Mouse (Mus musculus) cerebellum, postnatal 4 days (tissue): ENCODE data around the gene Dpp10.
A peak's percentile ranks its signal among the peaks of the same experiment; 100 is the strongest.

Experiments used
- DNase-seq, 2 experiments: peaks; one replicate each; pipeline ENCODE4 v3.0.0; 2022; ENCODE audit warnings: low spot score in 2 of 2, mixed read lengths in 1 of 2

The Dpp10 gene

GRCm38 (mm10) chr1:124044925-124045640, at the start of gene Dpp10:
TSS of gene Dpp10 (minus strand) at chr1:124045559.
- DNase-seq, result peak; percentile 20 to 25

GRCm38 (mm10) chr1:124048544-124048943, 3.2 kb upstream of the Dpp10 start:
- DNase-seq, result no peak

- DNase-seq, result peak; percentile 35 to 46
Measured at GRCm38 (mm10) chr1:124045761-124046300, 472 bp upstream of the Dpp10 start.

- DNase-seq, result no peak
Measured at GRCm38 (mm10) chr1:124044161-124044560, 1.2 kb downstream of the Dpp10 start.

GRCm38 (mm10) chr1:124043421-124043820, 1.9 kb downstream of the Dpp10 start:
- DNase-seq, result no peak

- DNase-seq, result peak in 1 of 2 experiments; percentile 36
Measured at GRCm38 (mm10) chr1:124041559-124041958, 3.8 kb downstream of the Dpp10 start.

- no peak for DNase-seq
Measured at GRCm38 (mm10) chr1:124035306-124035990, 9.9 kb downstream of the Dpp10 start.

GRCm38 (mm10) chr1:124032677-124033076, 12.7 kb downstream of the Dpp10 start:
- no peak for DNase-seq

GRCm38 (mm10) chr1:124031968-124032367, 13.4 kb downstream of the Dpp10 start:
- no peak for DNase-seq

- no peak for DNase-seq
Measured at GRCm38 (mm10) chr1:124002797-124003196, 42.6 kb downstream of the Dpp10 start.

- DNase-seq, result no peak
Measured at GRCm38 (mm10) chr1:123995780-123996179, 49.6 kb downstream of the Dpp10 start.

- DNase-seq, result no peak
Measured at GRCm38 (mm10) chr1:123985324-123986024, 59.9 kb downstream of the Dpp10 start.

- no peak for DNase-seq
Measured at GRCm38 (mm10) chr1:123978597-123978996, 66.8 kb downstream of the Dpp10 start.

GRCm38 (mm10) chr1:123974621-123975020, 70.7 kb downstream of the Dpp10 start:
- peak in 1 of 2 experiments; percentile 4 for DNase-seq

- DNase-seq, result no peak
Measured at GRCm38 (mm10) chr1:123946149-123946548, 99.2 kb downstream of the Dpp10 start.

GRCm38 (mm10) chr1:123940826-123941225, 104.5 kb downstream of the Dpp10 start:
- no peak for DNase-seq

GRCm38 (mm10) chr1:123933812-123934727, 111.3 kb downstream of the Dpp10 start:
- DNase-seq, result no peak

- DNase-seq, result no peak
Measured at GRCm38 (mm10) chr1:123928003-123928370, 117.4 kb downstream of the Dpp10 start.

- no peak for DNase-seq
Measured at GRCm38 (mm10) chr1:123927278-123928002, 117.9 kb downstream of the Dpp10 start.

- DNase-seq, result no peak
Measured at GRCm38 (mm10) chr1:123924905-123925304, 120.5 kb downstream of the Dpp10 start.

- no peak for DNase-seq
Measured at GRCm38 (mm10) chr1:123923907-123924306, 121.5 kb downstream of the Dpp10 start.
